ENCODE assay signal across 14 mouse cellular contexts in genomic region chr1:22320941-22321676, GRCm38 (mm10).
A peak's percentile ranks its signal among the peaks of the same experiment; 100 is the strongest.
DNase-seq lines count a peak whose midpoint lies in the region; ATAC-seq and TF ChIP-seq lines count a peak whose summit lies in the region.
"Had no signal": no experiment of that assay in that cellular context is flagged by ENCODE, and none has a peak within 500 bp of the region (broad histone marks: within the 10 kb centered on the region; RNA-seq: fewer than 3 reads in every experiment).

No protein-coding gene starts in this region.

- no peak for TF ChIP-seq CTCF in left cerebral cortex, adult 2 months (IDR thresholded peaks at IDR 0.05)

- H3K4me3 ChIP-seq in forebrain, embryonic 16.5 days (replicated peaks; ENCODE audit: low read length) = no peak overlapping the region
- no peak overlapping the region for H3K4me3 ChIP-seq in midbrain, embryonic 10.5 days
- no peak overlapping the region for H3K4me3 ChIP-seq in left cerebral cortex, adult 2 months
- H3K4me3 ChIP-seq: heart, embryonic 13.5 days; layer of hippocampus, adult 2 months had no signal

- H3K4me1 ChIP-seq in forebrain, embryonic 16.5 days (replicated peaks; ENCODE audit: control insufficient read depth, insufficient read depth, low read length) = no peaks in the 10 kb centered on the region; the same call in 1 of the 2 replicates
- peaks cover 13% of the 10 kb centered on the region for H3K4me1 ChIP-seq in midbrain, embryonic 10.5 days
- H3K4me1 ChIP-seq: heart, embryonic 13.5 days had no signal

- DNase-seq in embryo, embryonic 10.5 days (ENCODE audit: low spot score) = peak; percentile 14
- no peak for DNase-seq in embryo, embryonic 9.5 days (ENCODE audit: extremely low spot score)
- DNase-seq in R1 (ENCODE audit: low read depth, low spot score) = peak; percentile 54
- DNase-seq in midbrain, embryonic 10.5 days (ENCODE audit: low spot score) = no peak
- DNase-seq in left cerebral cortex, adult 2 months (ENCODE audit: extremely low spot score in 1 of 2, low spot score in 2 of 2) = no peak
- no peak for DNase-seq in heart, postnatal 10 days
- DNase-seq in layer of hippocampus, adult 9-10 months (ENCODE audit: low spot score) = no peak
- DNase-seq: cerebellum, adult 18-20 months; gastrocnemius, postnatal 10 days had no signal

- H3K9me3 ChIP-seq in forebrain, embryonic 16.5 days (ENCODE audit: control insufficient read depth, low read length) = no peaks in the 10 kb centered on the region
- no peaks in the 10 kb centered on the region for H3K9me3 ChIP-seq in midbrain, embryonic 10.5 days (replicated peaks)
- H3K9me3 ChIP-seq: heart, embryonic 13.5 days had no signal

- H3K36me3 ChIP-seq in forebrain, embryonic 16.5 days (ENCODE audit: control insufficient read depth, insufficient read depth) = no peaks in the 10 kb centered on the region
- H3K36me3 ChIP-seq in midbrain, embryonic 10.5 days = no peaks in the 10 kb centered on the region
- H3K36me3 ChIP-seq: heart, embryonic 13.5 days had no signal

- 20% methylated on average over 6 of the region's 6 CpGs for WGBS in forebrain, embryonic 16.5 days
- 39% methylated on average over 6 of the region's 6 CpGs for WGBS in midbrain, embryonic 10.5 days

- H3K27me3 ChIP-seq in forebrain, embryonic 16.5 days (replicated peaks; ENCODE audit: control insufficient read depth, insufficient read depth, low read length) = no peaks in the 10 kb centered on the region
- no peaks in the 10 kb centered on the region for H3K27me3 ChIP-seq in midbrain, embryonic 10.5 days (ENCODE audit: low read depth, poor library complexity, severe bottlenecking)
- H3K27me3 ChIP-seq: CH12.LX; heart, embryonic 13.5 days had no signal

- no peak overlapping the region for H3K9ac ChIP-seq in forebrain, embryonic 16.5 days (replicated peaks; ENCODE audit: low read depth, low read length)
- H3K9ac ChIP-seq: heart, embryonic 13.5 days had no signal

- H3K4me2 ChIP-seq in forebrain, embryonic 16.5 days (ENCODE audit: low read length) = no peak overlapping the region
- H3K4me2 ChIP-seq: heart, embryonic 13.5 days had no signal

- ATAC-seq in forebrain, embryonic 16.5 days = 0 out of 2 replicates have a peak, but pooled peaks have one; percentile 23

- intact Hi-C loops in left cerebral cortex, adult 2 months (cut with DNase I) = no loop called here
- intact Hi-C loops in heart, postnatal 10 days (cut with DNase I) = no loop called here

- H3K27ac ChIP-seq in forebrain, embryonic 16.5 days (ENCODE audit: low read length) = no peak overlapping the region
- peak overlapping the region; percentile 7; the same call in 1 of the 2 replicates for H3K27ac ChIP-seq in midbrain, embryonic 10.5 days (replicated peaks)
- no peak overlapping the region for H3K27ac ChIP-seq in left cerebral cortex, adult 2 months
- H3K27ac ChIP-seq: heart, embryonic 13.5 days; layer of hippocampus, adult 2 months; stomach, postnatal 0 days had no signal

Comparison
In these comparisons a context has a peak if more than half of its experiments do, and no peak if none do; other contexts are left out.
1. DNase-seq: peak in embryo, embryonic 10.5 days (single experiment) and R1 (single experiment); none in embryo, embryonic 9.5 days (single experiment), midbrain, embryonic 10.5 days (single experiment), left cerebral cortex, adult 2 months (0 of 2), heart, postnatal 10 days (0 of 2) and layer of hippocampus, adult 9-10 months (single experiment).